Mouse (Mus musculus) kidney, postnatal 25 days (tissue): ENCODE data around the gene Hspa12b.
"Not testable (repeated sequence)": the region's sequence is repeated elsewhere in the genome, so short reads cannot be mapped to it uniquely, and the experiment has no call there.

Experiments used
- DNase-seq, 2 experiments: peaks; one replicate each; pipeline ENCODE4 v3.0.0; 2021; ENCODE audit warnings: mixed read lengths in 2 of 2

Hspa12b gene

GRCm38 (mm10) chr2:131127161-131127730 lies at the start of gene Hspa12b:
TSS of gene Hspa12b (plus strand) at chr2:131127280.
- peak; percentile 65 to 82 for DNase-seq

GRCm38 (mm10) chr2:131080507-131080906 lies 46.6 kb upstream of the Hspa12b start:
- no peak for DNase-seq

- peak in 1 of 2 experiments; percentile 10 for DNase-seq
Observed at GRCm38 (mm10) chr2:131084206-131084605, 42.9 kb upstream of the Hspa12b start.

- no peak for DNase-seq
Observed at GRCm38 (mm10) chr2:131086667-131087390, 40.3 kb upstream of the Hspa12b start, which contains the start of gene Siglec1. TSS of gene Siglec1 (minus strand) at chr2:131086765.

GRCm38 (mm10) chr2:131088581-131088980 lies 38.5 kb upstream of the Hspa12b start:
- peak in 1 of 2 experiments; percentile 16 for DNase-seq

GRCm38 (mm10) chr2:131089634-131090033 lies 37.4 kb upstream of the Hspa12b start:
- DNase-seq: no peak

GRCm38 (mm10) chr2:131090852-131091251 lies 36.2 kb upstream of the Hspa12b start:
- peak; percentile 10 to 54 for DNase-seq

- peak in 1 of 2 experiments; percentile 9 for DNase-seq
Observed at GRCm38 (mm10) chr2:131093577-131093976, 33.5 kb upstream of the Hspa12b start.

- peak; percentile 73 to 79 for DNase-seq
Observed at GRCm38 (mm10) chr2:131094823-131095222, 32.3 kb upstream of the Hspa12b start.

GRCm38 (mm10) chr2:131096101-131096795 lies 30.8 kb upstream of the Hspa12b start:
- DNase-seq: peak; percentile 65 to 83

- no peak for DNase-seq
Observed at GRCm38 (mm10) chr2:131097087-131097486, 30.0 kb upstream of the Hspa12b start.

- no peak for DNase-seq
Observed at GRCm38 (mm10) chr2:131101530-131101929, 25.6 kb upstream of the Hspa12b start.

GRCm38 (mm10) chr2:131104021-131104420 lies 23.1 kb upstream of the Hspa12b start:
- DNase-seq: no peak

GRCm38 (mm10) chr2:131105061-131105460 lies 22.0 kb upstream of the Hspa12b start:
- not testable (repeated sequence) for DNase-seq

GRCm38 (mm10) chr2:131105989-131106388 lies 21.1 kb upstream of the Hspa12b start:
- DNase-seq: no peak

- DNase-seq: no peak
Observed at GRCm38 (mm10) chr2:131118968-131119574, 8.0 kb upstream of the Hspa12b start.

GRCm38 (mm10) chr2:131124166-131124565 lies 2.9 kb upstream of the Hspa12b start:
- DNase-seq: peak; percentile 40 to 72

GRCm38 (mm10) chr2:131125157-131125963 lies 1.7 kb upstream of the Hspa12b start:
- DNase-seq: no peak

- DNase-seq: no peak
Observed at GRCm38 (mm10) chr2:131125964-131126815, 890 bp upstream of the Hspa12b start.

GRCm38 (mm10) chr2:131128211-131128610 lies 1.1 kb downstream of the Hspa12b start:
- no peak for DNase-seq

- DNase-seq: no peak
Observed at GRCm38 (mm10) chr2:131128636-131129157, 1.6 kb downstream of the Hspa12b start.
